Mouse (Mus musculus) intestine, postnatal 0 days (tissue): ENCODE data around the gene Mrtfa. TPM values are rescaled to one million over a fixed set of nuclear protein-coding genes. Genes with fewer than 3 reads are reported as not detected.

Experiments used
- ATAC-seq: fragments of 200-750 bp; cut with Nextera tagmentation; 2 replicates; pipeline ENCODE4 v1.8.0; 2017; ENCODE audit warnings: mild to moderate bottlenecking, moderate TSS enrichment, moderate library complexity
- H3K27ac ChIP-seq: fragments of 300-500 bp; sonication (generic); 2 replicates; pipeline ENCODE4 v1.5.1; 2014; ENCODE audit warnings: mild to moderate bottlenecking, low read depth, low read length, moderate library complexity
- H3K27me3 ChIP-seq: fragments of 300-500 bp; sonication (generic); replicated peaks from 2 replicates; pipeline ENCODE4 v1.6.1; 2014; ENCODE audit warnings: low read length, mixed read lengths; ENCODE audit not compliant: control insufficient read depth, insufficient read depth
- H3K36me3 ChIP-seq: fragments of 300-500 bp; sonication (generic); 2 replicates; pipeline ENCODE4 v1.6.1; 2014; ENCODE audit warnings: mild to moderate bottlenecking, moderate library complexity; ENCODE audit not compliant: control insufficient read depth, insufficient read depth
- H3K4me1 ChIP-seq: fragments of 300-500 bp; sonication (generic); replicated peaks from 2 replicates; pipeline ENCODE4 v1.6.1; 2014; ENCODE audit warnings: antibody characterized with exemption, low read length, mixed read lengths; ENCODE audit not compliant: control insufficient read depth, insufficient read depth
- H3K4me2 ChIP-seq: fragments of 300-500 bp; sonication (generic); replicated peaks from 2 replicates; pipeline ENCODE4 v1.6.1; 2014; ENCODE audit warnings: low read depth, mild to moderate bottlenecking, moderate library complexity
- H3K4me3 ChIP-seq: fragments of 300-500 bp; sonication (generic); 2 replicates; pipeline ENCODE4 v1.5.1; 2014; ENCODE audit warnings: low read depth, low read length
- H3K9ac ChIP-seq: fragments of 300-500 bp; sonication (generic); 2 replicates; pipeline ENCODE4 v1.6.1; 2014; ENCODE audit warnings: mild to moderate bottlenecking, low read depth, low read length
- H3K9me3 ChIP-seq: fragments of 300-500 bp; sonication (generic); 2 replicates; pipeline ENCODE4 v1.6.1; 2016; ENCODE audit warnings: mixed run types; ENCODE audit not compliant: control insufficient read depth
- CTCF ChIP-seq: sonication (generic); IDR thresholded peaks from 2 replicates; pipeline ENCODE4 v1.5.1; 2016; ENCODE audit warnings: low read depth, mild to moderate bottlenecking, control low read depth, antibody characterized with exemption, moderate library complexity
- WGBS: fragments of 180-500 bp; shearing (Covaris S2); extraction: QIAGEN DNeasy Blood & Tissue Kit; methylation state at CpG from one replicate; pipeline ENCODE4 v1.1.7; 2014; 5-methylcytosine and 5-hydroxymethylcytosine counted together
- polyA plus RNA-seq: library from polyadenylated mRNA; unstranded; fragments of >200 nt; fragmentation: Nextera tagmentation; extraction: Ambion mirVana; gene quantifications from 2 replicates; pipeline ENCODE4 v1.2.1, GENCODE M21; 2015

Gene Mrtfa
- polyA plus RNA-seq, 1 experiment from 2014 or later: 9.0 TPM

DNA sequence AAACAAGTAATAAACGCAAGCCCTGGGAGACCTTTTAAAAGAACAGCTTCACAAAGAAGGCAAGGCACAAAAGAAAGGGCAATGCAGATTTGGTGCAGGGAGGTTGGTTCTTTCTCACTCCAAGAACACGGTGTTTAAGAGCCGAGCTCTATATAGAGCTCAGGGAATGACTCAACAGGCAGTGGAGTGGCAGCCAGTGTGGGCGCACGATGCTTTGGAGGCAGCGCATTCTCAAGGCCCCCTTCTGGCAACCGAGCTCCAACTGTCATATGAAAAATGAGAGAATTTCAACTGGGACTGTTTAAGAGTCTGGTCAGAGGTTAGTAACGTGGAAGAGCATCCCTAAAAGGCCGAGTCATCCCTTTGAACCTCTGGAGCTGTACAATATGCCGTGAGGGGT, 84.6 kb downstream of the Mrtfa start:
- TF ChIP-seq CTCF: no peak; the same call in 1 of the 2 replicates
- no peaks in the 10 kb centered on the region for H3K27me3 ChIP-seq
- no peak overlapping the region for H3K4me2 ChIP-seq
- H3K4me1 ChIP-seq: no peaks in the 10 kb centered on the region
- no peak overlapping the region for H3K9ac ChIP-seq
- ATAC-seq: no peak
- H3K4me3 ChIP-seq: no peak overlapping the region
- no peaks in the 10 kb centered on the region for H3K36me3 ChIP-seq
- no peaks in the 10 kb centered on the region for H3K9me3 ChIP-seq
- 52% methylated on average over 10 of the region's 10 CpGs for WGBS
- no peak overlapping the region for H3K27ac ChIP-seq

DNA sequence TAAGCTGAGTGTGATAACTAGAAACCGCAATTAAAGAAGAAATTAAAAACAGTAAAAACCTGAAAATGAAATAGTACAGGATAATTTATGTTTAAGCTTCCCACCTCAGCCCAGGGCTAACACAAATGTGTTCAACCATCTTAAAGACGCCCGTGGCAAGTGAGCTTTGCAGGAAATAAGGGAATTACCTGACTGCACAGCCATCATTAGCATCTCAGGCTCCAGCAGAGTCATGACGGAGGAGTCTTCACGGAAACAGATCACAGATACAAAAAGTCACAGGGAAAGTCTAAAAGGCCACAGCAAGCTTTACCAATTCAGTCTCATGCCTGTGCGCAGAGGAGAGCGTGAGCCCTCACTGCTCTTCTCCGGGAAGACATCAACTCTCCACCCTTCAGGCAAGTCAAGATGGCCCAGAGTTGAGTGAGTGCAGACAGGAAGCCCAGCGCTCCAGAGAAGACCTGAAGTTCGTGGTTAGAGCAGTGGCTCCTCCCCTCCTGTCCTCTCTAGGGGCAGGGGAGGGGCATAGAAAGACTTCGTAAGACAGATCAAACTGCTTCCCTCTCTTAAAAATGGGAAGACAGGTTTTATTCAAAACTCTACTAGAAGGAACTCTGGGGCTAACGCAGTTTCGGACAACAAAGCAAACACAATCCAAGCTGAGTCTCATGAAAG, 85.8 kb downstream of the Mrtfa start:
- H3K27ac ChIP-seq: no peak overlapping the region
- WGBS: 56% methylated on average over 13 of the region's 13 CpGs

DNA sequence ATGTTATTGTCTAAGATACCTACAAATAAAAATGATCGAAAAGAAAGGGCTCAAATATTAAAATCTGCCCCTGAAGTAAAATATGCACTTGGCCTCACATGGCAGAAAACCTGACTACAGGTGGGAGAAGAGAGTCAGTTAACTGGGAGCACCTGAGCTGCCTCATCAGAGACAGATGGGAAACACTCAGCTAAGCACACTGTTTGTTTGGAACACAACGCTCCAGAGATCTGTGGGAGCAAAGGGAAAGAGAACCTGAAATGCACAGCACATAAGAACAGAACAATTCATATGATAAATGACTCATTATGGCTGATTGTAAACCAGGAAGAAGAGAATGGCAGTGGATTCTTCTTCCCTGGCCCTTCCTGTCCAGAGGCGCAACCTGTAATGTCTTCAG, 87.1 kb downstream of the Mrtfa start:
- no peak overlapping the region for H3K4me2 ChIP-seq
- WGBS: 73% methylated on average over 3 of the region's 3 CpGs
- no peak overlapping the region for H3K4me3 ChIP-seq
- no peaks in the 10 kb centered on the region for H3K27me3 ChIP-seq
- no peaks in the 10 kb centered on the region for H3K9me3 ChIP-seq
- no peaks in the 10 kb centered on the region for H3K36me3 ChIP-seq
- ATAC-seq: no peak
- H3K9ac ChIP-seq: no peak overlapping the region
- no peaks in the 10 kb centered on the region for H3K4me1 ChIP-seq
- no peak for TF ChIP-seq CTCF
- H3K27ac ChIP-seq: no peak overlapping the region

More for the DNA sequence above, 85.8 kb downstream of the Mrtfa start:
- Histone ChIP-seq H3K36me3 (no peaks in the 10 kb centered on the region), H3K9me3 (no peaks in the 10 kb centered on the region), H3K9ac (no peak overlapping the region), H3K4me2 (peak overlapping the region; percentile 44), H3K27me3 (no peaks in the 10 kb centered on the region), H3K4me3 (0 out of 2 replicates have a peak overlapping the region, but pooled peaks have one; percentile 4), H3K4me1 (no peaks in the 10 kb centered on the region)
- ATAC-seq: no peak
- TF ChIP-seq CTCF: no peak

DNA sequence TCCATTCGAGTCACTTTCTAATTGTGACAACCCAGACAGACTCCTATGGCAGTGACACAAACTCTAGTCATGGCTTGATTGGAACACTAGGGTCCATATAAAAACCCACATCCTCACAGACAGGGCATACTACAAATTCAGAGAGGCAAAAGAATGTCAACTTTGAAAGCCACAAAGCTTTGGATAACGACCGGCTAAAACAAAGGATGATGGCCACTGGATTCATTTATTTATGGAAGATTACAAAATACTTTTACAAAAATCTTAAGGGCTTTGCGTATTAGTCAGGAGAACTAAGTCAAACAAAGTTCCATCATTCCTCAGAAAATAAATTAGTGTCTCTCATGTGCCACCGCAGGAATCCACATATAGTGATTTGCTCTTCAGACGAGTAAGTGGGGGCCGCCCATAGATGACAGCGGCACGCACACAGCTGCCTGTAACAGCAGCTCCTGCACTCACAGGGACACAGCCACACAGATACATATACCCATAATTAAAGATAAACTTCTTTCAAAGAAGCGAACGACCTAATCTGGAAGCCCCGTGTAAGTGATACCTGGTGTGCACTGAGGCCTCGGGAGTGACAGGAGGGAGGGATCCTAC, 88.2 kb downstream of the Mrtfa start:
- H3K27me3 ChIP-seq: no peaks in the 10 kb centered on the region
- no peaks in the 10 kb centered on the region for H3K9me3 ChIP-seq
- no peaks in the 10 kb centered on the region for H3K36me3 ChIP-seq
- H3K4me3 ChIP-seq: no peak overlapping the region
- ATAC-seq: no peak
- H3K4me2 ChIP-seq: no peak overlapping the region
- TF ChIP-seq CTCF: no peak
- no peak overlapping the region for H3K27ac ChIP-seq
- no peaks in the 10 kb centered on the region for H3K4me1 ChIP-seq
- H3K9ac ChIP-seq: no peak overlapping the region
- 65% methylated on average over 13 of the region's 13 CpGs for WGBS

DNA sequence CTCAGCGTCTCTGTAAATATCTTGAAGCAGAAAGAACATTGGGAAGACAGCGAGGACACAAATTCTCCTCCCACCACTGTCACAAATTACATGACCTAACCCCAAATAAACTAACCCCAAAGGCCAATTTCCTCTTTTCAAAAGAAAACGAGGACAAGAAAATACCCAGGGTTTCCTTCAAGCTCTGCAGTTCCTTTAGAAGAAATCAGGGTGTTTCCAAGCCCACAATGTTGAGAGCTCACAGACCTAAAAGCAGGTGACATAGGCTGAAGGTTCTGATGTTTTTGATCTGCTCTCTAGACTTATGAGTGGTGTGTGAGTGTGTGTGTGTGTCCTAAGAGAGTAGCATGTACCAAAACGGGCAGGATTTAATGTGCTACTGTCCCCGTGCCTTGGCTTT, 89.2 kb downstream of the Mrtfa start:
- TF ChIP-seq CTCF: no peak
- Histone ChIP-seq H3K9ac (no peak overlapping the region), H3K36me3 (no peaks in the 10 kb centered on the region), H3K27me3 (no peaks in the 10 kb centered on the region), H3K9me3 (no peaks in the 10 kb centered on the region), H3K4me3 (no peak overlapping the region), H3K27ac (no peak overlapping the region), H3K4me1 (no peaks in the 10 kb centered on the region), H3K4me2 (no peak overlapping the region)
- no peak for ATAC-seq
- 73% methylated on average over 5 of the region's 5 CpGs for WGBS

DNA sequence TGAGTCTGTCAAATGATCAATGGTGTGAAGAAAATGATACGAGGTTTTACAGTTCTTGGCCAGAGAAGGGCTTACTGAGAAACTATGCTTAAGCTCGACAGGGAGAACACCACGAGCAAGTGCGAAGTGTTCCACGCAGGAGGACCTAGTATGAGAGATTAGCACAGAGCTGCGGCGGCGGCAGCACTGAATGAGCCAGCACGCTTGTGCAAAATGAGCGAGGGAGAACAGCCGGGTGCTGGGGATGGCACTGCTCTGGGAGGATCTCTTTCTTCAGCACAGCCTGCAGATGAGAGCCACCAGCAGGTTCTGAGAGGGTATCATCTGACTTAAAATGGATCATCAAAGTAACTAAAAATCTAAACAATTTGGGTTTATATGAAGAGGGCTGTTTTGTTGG, 91.3 kb downstream of the Mrtfa start:
- Histone ChIP-seq H3K4me2 (no peak overlapping the region), H3K9me3 (no peaks in the 10 kb centered on the region), H3K27me3 (no peaks in the 10 kb centered on the region), H3K9ac (no peak overlapping the region), H3K4me3 (no peak overlapping the region), H3K36me3 (no peaks in the 10 kb centered on the region), H3K27ac (no peak overlapping the region), H3K4me1 (no peaks in the 10 kb centered on the region)
- TF ChIP-seq CTCF: no peak
- 86% methylated on average over 11 of the region's 11 CpGs for WGBS
- ATAC-seq: no peak
